Mouse (Mus musculus) heart, adult 18-20 months (tissue): Measurements from ENCODE around the gene Capsl. TPM values are rescaled to one million over a fixed set of nuclear protein-coding genes. Genes with fewer than 3 reads are reported as not detected.

Experiments used
- DNase-seq, 2 experiments: peaks; one replicate each; pipeline ENCODE4 v3.0.0; 2021 to 2022; ENCODE audit warnings: mixed read lengths in 1 of 2
- long read RNA-seq, 2 experiments: library from polyadenylated mRNA; stranded (forward); transcript quantifications; one replicate each; pipeline ENCODE4 v2.0.0; 2021
- total RNA-seq, 2 experiments: library from RNA; stranded (reverse); gene quantifications; 2 replicates each; pipeline ENCODE4 v1.2.3; 2021

Capsl gene
- under 1 TPM in 1 of 2 experiments, not detected in 1; 0.41 TPM for total RNA-seq
- long read RNA-seq, experiment 1: 0 reads
- long read RNA-seq, experiment 2: 0 reads

- peak; percentile 38 to 42 for DNase-seq
These were observed at the start of gene Capsl for GRCm38 (mm10) chr15:9435534-9436180. Capsl (plus strand) TSS chr15:9436028.

DNA sequence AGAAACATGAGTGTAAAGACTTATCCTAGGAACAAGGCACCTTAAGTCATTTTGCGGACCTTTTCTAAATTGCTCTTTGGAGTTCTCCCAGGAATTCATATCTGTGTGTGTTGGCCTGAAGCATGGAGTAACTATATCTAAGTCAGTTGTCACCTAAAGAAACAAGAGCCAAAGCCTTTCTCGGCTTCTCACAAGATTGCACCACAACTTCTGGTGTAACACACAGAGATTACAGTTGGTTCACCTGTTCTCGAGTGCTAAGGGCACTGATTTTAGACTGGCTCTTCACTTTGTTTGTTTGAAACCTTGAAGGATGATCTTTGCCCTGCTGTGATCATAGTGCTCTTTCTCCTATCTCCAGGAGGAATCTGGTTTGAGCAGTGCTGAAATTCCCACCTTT is 26.4 kb upstream of the Capsl start:
- no peak for DNase-seq

- no peak for DNase-seq
These were observed 14.7 kb upstream of the Capsl start for GRCm38 (mm10) chr15:9421163-9421562.

DNA sequence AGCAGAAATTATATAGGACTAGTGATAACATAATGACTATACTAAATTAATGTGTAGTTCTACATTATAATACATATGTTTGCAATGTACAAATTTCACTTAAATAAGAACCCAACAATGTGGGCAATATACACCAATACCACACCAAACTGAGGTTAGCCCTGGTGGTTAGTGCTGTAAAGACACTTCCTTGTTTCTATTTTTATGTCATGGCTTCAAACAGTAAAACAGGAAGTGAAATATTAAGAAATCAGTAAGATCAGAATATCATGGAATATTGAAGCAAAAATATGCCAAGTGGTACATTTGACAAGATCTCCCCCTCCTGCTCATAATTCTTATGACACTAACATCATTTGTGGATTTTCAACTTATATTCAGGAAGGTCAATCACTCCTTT is 8.0 kb upstream of the Capsl start:
- peak in 1 of 2 experiments; percentile 6 for DNase-seq

- DNase-seq: no peak
These were observed 6.0 kb upstream of the Capsl start for GRCm38 (mm10) chr15:9429843-9430242.

DNA sequence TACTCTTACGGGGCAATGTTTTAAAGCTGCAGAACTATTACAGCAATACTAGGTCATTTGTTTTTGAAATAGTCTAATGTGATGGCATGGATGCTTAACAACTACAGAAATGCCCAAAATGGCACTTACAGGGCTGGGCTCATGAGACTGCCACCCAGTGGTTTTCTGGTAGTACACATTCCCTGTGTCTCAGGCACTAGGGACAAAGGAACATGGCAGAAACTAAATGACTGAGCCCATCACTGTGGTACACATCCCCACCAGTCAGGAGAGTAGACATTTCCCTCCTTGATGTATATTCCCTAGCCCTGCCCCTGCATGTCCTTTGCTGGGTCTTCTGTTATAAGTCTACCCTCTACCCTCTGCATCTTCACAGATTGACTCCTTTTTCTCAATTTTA is 16.2 kb downstream of the Capsl start:
- no peak for DNase-seq

DNA sequence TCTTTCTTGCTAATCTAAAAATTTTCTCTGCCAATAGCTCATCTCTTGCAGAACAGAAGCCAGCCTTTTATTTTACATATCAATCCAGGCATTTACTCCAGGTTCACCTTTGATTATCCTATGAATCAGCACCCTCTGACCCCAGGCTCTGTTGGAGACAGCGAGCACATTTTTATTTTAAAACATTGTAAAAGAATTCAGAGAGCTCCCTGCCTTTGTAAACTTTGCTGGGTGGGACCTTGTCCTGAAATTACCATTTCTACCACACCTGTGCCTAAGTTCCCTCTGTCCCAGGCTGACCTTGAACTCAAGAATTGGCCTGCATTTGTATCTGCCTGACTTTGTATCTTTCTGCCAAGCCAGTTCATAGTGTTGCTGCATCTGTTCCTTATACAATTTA is 17.0 kb downstream of the Capsl start:
- DNase-seq: no peak

DNA sequence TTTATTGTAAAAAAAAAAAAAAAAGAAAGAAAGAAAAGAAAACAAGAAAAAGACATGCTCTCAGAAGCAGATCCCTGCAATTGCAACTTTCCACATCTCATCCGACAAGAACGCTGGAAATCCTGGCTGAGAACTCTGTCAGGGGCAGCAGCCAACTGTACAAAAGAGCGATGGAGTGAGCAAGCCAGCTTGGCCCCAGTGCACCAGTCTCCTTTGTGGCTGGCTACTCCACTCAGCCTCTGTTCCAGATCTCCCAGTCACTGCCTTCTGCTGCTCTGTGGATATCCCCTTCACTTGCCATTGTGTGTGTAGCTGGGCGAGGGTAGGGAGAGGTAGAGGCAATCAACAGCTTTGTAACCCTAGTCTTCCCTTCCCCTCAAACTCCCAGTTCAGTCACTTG is 18.4 kb downstream of the Capsl start:
- DNase-seq: peak; percentile 9 to 14

DNA sequence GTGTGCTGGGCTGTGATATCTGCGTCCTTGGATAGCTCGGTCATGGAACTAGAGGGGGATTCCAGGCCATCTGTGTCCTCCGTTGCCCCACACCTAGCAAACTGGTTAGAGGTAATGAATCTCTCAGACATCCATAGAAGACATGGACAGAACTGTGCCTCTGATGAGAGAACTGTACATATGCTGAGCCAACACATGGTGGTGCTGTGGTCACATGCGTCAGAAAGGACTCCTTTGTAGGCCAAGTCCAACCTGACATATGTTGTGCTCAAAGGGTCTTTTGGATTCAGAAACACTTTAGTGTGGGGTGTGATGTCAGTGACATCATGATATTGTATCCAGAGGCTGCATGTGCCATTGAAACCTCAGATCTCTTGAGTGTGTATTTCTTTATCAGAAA is 19.4 kb downstream of the Capsl start:
- peak; percentile 23 to 34 for DNase-seq

DNA sequence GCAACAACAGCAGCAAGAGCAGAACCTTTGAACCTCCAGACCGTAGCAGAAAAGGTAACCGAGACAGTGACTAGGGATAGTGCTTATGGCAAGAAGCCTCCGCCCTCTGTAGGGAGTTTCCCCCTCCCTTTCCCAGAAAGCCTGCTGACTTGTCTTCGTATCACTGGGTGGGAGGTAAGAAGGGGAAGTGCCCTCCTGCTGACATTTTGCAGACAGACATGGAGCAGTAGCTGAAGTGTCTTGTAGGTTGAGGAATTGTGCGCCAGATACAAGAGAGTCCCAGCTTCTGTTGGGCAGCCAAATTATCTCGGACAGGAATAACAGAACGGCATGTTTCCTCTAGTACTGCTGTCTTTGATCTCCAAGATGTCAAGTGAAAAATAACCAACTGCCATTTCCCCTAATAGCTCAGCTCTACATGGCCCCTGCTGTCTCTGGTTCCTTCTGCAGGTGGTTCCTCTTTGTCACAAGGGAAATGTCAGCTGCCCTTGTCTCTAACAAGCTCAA is 27.7 kb downstream of the Capsl start:
- peak in 1 of 2 experiments; percentile 4 for DNase-seq

DNA sequence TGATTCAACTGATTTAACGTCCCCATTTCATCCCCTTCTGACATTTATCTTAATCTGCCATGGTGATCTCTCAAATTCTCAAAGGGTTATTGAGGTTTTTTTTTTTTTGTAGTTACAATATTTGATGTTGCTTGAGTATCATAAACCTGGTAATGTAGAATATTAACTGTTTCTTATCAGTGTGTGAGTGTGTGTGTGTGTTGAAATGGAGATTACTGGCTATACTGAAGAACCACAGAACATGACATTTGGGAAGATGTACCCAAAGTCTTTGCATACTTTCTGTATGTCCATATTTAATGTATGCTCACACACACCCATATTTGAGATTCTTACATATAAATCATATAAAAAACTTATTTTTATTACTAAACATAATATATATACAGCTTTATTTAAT is 28.2 kb downstream of the Capsl start:
- DNase-seq: no peak

DNA sequence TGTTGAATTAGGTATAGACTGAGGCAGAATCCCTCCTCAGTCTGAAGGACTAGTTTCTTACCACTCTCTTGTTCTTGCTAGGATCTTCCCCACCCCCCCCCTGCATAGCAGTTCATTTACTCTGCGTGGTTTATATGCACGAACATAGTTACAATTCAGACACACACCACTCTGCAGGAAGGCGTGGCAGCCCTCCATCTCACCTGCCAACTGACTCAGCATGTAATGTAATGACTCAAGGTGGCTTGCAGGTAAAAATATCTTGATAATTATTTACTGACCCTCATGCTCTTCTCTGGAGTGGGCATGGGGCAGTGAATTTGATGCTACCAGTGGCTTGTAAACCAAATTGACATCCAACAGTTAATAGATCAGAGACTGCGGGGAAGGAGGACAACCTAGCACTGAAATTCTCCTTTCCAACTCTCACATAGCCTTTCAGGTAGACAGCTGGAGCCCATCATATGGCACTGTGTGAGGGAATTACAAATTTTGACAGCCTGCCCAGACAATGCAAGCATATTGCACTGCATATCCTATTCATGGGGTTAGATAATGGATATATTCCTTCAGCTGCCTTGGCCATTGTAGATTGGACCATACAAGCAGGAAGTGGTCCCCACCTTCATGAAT is 35.3 kb downstream of the Capsl start:
- DNase-seq: no peak

DNA sequence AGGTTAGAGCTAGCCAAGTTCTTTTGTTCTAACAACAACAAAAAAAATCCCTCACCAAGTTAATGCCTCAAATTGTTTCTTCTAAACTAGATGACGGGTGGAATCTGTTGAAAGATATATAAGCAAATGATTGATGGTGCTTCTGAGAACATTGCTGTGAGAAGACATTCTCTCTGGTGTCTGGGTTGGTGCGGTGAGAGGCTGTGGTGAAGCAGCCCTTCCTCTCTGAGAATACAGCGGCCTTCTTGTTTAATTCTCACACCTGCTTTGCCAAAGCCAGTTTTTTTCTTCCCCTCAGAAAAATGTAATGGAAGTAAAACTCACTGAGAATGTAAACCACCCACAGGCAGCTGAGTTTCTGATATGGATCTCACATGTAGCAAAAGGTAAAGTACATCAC is 36.3 kb downstream of the Capsl start:
- DNase-seq: no peak

DNA sequence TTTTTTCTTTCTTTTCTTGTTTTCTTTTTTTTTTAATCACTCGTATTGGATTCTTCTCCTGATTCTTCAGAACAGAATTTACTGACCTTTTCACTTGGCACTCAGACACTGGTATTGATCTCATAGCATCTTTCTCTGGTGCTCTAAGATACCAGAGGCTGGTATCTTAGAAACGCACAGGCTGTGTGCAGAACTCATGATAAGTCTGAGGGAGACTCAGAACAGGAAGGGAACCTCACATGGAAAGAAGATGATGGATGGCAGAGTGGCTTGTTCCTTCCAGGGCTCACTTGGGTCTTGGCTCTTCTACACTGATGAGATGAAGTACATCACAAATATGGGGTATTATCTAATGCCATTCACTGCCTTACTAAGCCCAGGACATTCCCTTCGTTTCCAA is 36.8 kb downstream of the Capsl start:
- no peak for DNase-seq

- DNase-seq: no peak
These were observed 37.4 kb downstream of the Capsl start for GRCm38 (mm10) chr15:9473188-9473587.

- DNase-seq: no peak
These were observed 53.7 kb downstream of the Capsl start for GRCm38 (mm10) chr15:9489417-9490118.

- no peak for DNase-seq
These were observed 56.2 kb downstream of the Capsl start for GRCm38 (mm10) chr15:9492077-9492476.

Other genes with a start within 250 kb of the Capsl start
- gene Ugt3a1, start 159.1 kb upstream of the Capsl start, total RNA-seq: not detected
- not detected for gene Ugt3a2, start 100.5 kb upstream of the Capsl start, total RNA-seq
- 1 to 10 TPM in 1 of 2 experiments, under 1 TPM in 1; 0.20 to 5.0 TPM for gene Il7r, start 94.1 kb downstream of the Capsl start, total RNA-seq